Mouse (Mus musculus) limb, embryonic 15.5 days (tissue): ENCODE results near the gene Psg16. TPM values are rescaled to one million over a fixed set of nuclear protein-coding genes. Genes with fewer than 3 reads are reported as not detected.
A peak's percentile ranks its signal among the peaks of the same experiment; 100 is the strongest.

Source experiments
- ATAC-seq: fragments of 200-750 bp; cut with Nextera tagmentation; 2 replicates; pipeline ENCODE4 v1.8.0; 2017; ENCODE audit warnings: low read depth, moderate TSS enrichment; ENCODE audit not compliant: insufficient number of reproducible peaks, low FRiP score, low TSS enrichment
- H3K27ac ChIP-seq: fragments of 300-500 bp; sonication (generic); 2 replicates; pipeline ENCODE4 v1.5.1; 2015; ENCODE audit warnings: moderate library complexity, mild to moderate bottlenecking, inconsistent platforms
- H3K27me3 ChIP-seq: fragments of 300-500 bp; sonication (generic); 2 replicates; pipeline ENCODE4 v1.6.1; 2015; ENCODE audit warnings: inconsistent platforms
- H3K36me3 ChIP-seq: fragments of 300-500 bp; sonication (generic); 2 replicates; pipeline ENCODE4 v1.6.1; 2015; ENCODE audit warnings: inconsistent platforms
- H3K4me1 ChIP-seq: fragments of 300-500 bp; sonication (generic); 2 replicates; pipeline ENCODE4 v1.6.1; 2015; ENCODE audit warnings: inconsistent platforms
- H3K4me2 ChIP-seq: fragments of 300-500 bp; sonication (generic); 2 replicates; pipeline ENCODE4 v1.6.1; 2015; ENCODE audit warnings: mild to moderate bottlenecking, inconsistent platforms
- H3K4me3 ChIP-seq: fragments of 300-500 bp; sonication (generic); 2 replicates; pipeline ENCODE4 v1.5.1; 2015; ENCODE audit warnings: mild to moderate bottlenecking, inconsistent platforms
- H3K9ac ChIP-seq: fragments of 300-500 bp; sonication (generic); 2 replicates; pipeline ENCODE4 v1.6.1; 2015; ENCODE audit warnings: inconsistent platforms
- H3K9me3 ChIP-seq: fragments of 300-500 bp; sonication (generic); 2 replicates; pipeline ENCODE4 v1.6.1; 2016; ENCODE audit warnings: inconsistent platforms
- WGBS: fragments of 180-500 bp; shearing (Covaris S2); methylation state at CpG from one replicate; pipeline ENCODE4 v1.1.7; 2015; 5-methylcytosine and 5-hydroxymethylcytosine counted together
- polyA plus RNA-seq: library from polyadenylated mRNA; unstranded; fragments of >200 nt; fragmentation: Nextera tagmentation; extraction: Ambion mirVana; gene quantifications from 2 replicates; pipeline ENCODE4 v1.2.1, GENCODE M21; 2015

Psg16 gene
- polyA plus RNA-seq, 1 experiment from 2014 or later, result 0.20 TPM

- H3K27ac ChIP-seq, result no peak overlapping the region
- H3K4me3 ChIP-seq, result no peak overlapping the region
- H3K36me3 ChIP-seq, result peaks cover 90% of the 10 kb centered on the region
- 95% methylated on average over 7 of the region's 7 CpGs for WGBS
- no peaks in the 10 kb centered on the region for H3K9me3 ChIP-seq
- no peak overlapping the region for H3K9ac ChIP-seq
- no peaks in the 10 kb centered on the region for H3K27me3 ChIP-seq
- ATAC-seq, result no peak
- no peak overlapping the region for H3K4me2 ChIP-seq
- no peaks in the 10 kb centered on the region for H3K4me1 ChIP-seq
These were observed 34.5 kb upstream of the Psg16 start for GRCm38 (mm10) chr7:17039373-17039772.

GRCm38 (mm10) chr7:17045743-17046142 lies 28.1 kb upstream of the Psg16 start:
- Histone ChIP-seq H3K36me3 (peaks cover 75% of the 10 kb centered on the region), H3K9me3 (no peaks in the 10 kb centered on the region), H3K27ac (no peak overlapping the region), H3K9ac (no peak overlapping the region), H3K27me3 (no peaks in the 10 kb centered on the region), H3K4me1 (no peaks in the 10 kb centered on the region), H3K4me2 (no peak overlapping the region), H3K4me3 (no peak overlapping the region)
- 60% methylated on average over 1 of the region's 1 CpGs for WGBS
- ATAC-seq, result no peak

GRCm38 (mm10) chr7:17047041-17047682 lies 26.7 kb upstream of the Psg16 start:
- Histone ChIP-seq H3K9ac (no peak overlapping the region), H3K9me3 (no peaks in the 10 kb centered on the region), H3K4me2 (no peak overlapping the region), H3K36me3 (peaks cover 73% of the 10 kb centered on the region), H3K27me3 (no peaks in the 10 kb centered on the region), H3K27ac (no peak overlapping the region), H3K4me3 (no peak overlapping the region), H3K4me1 (0 out of 2 replicates have a peak, but pooled peaks cover 3% of the 10 kb centered on the region)
- no peak for ATAC-seq
- 87% methylated on average over 5 of the region's 5 CpGs for WGBS

- WGBS, result 85% methylated on average over 10 of the region's 10 CpGs
- H3K4me3 ChIP-seq, result no peak overlapping the region
- no peak overlapping the region for H3K9ac ChIP-seq
- H3K27me3 ChIP-seq, result no peaks in the 10 kb centered on the region
- peaks cover 66% of the 10 kb centered on the region for H3K36me3 ChIP-seq
- H3K4me2 ChIP-seq, result no peak overlapping the region
- no peak overlapping the region for H3K27ac ChIP-seq
- no peaks in the 10 kb centered on the region for H3K9me3 ChIP-seq
- no peak for ATAC-seq
- 0 out of 2 replicates have a peak, but pooled peaks cover 3% of the 10 kb centered on the region for H3K4me1 ChIP-seq
These were observed 25.2 kb upstream of the Psg16 start for GRCm38 (mm10) chr7:17048431-17049190.

GRCm38 (mm10) chr7:17050491-17050890 lies 23.3 kb upstream of the Psg16 start:
- WGBS, result 65% methylated on average over 11 of the region's 11 CpGs
- no peak for ATAC-seq
- Histone ChIP-seq H3K9ac (no peak overlapping the region), H3K27ac (no peak overlapping the region), H3K36me3 (peaks cover 67% of the 10 kb centered on the region), H3K4me2 (no peak overlapping the region), H3K27me3 (no peaks in the 10 kb centered on the region), H3K4me1 (peaks cover 6% of the 10 kb centered on the region), H3K9me3 (no peaks in the 10 kb centered on the region), H3K4me3 (no peak overlapping the region)

- no peaks in the 10 kb centered on the region for H3K9me3 ChIP-seq
- H3K27ac ChIP-seq, result no peak overlapping the region
- H3K27me3 ChIP-seq, result no peaks in the 10 kb centered on the region
- H3K9ac ChIP-seq, result no peak overlapping the region
- ATAC-seq, result no peak
- H3K4me1 ChIP-seq, result peaks cover 11% of the 10 kb centered on the region
- peaks cover 70% of the 10 kb centered on the region for H3K36me3 ChIP-seq
- H3K4me2 ChIP-seq, result no peak overlapping the region
- WGBS, result 10% methylated on average over 17 of the region's 17 CpGs
- H3K4me3 ChIP-seq, result no peak overlapping the region
These were observed 22.8 kb upstream of the Psg16 start for GRCm38 (mm10) chr7:17050933-17051594.

GRCm38 (mm10) chr7:17054325-17054989 lies 19.4 kb upstream of the Psg16 start:
- WGBS, result 87% methylated on average over 15 of the region's 16 CpGs
- Histone ChIP-seq H3K27ac (no peak overlapping the region), H3K4me1 (peaks cover 45% of the 10 kb centered on the region), H3K9me3 (no peaks in the 10 kb centered on the region), H3K4me2 (no peak overlapping the region), H3K36me3 (peaks cover 44% of the 10 kb centered on the region), H3K4me3 (no peak overlapping the region), H3K9ac (no peak overlapping the region), H3K27me3 (no peaks in the 10 kb centered on the region)
- ATAC-seq, result no peak

- Histone ChIP-seq H3K27ac (peak overlapping the region; percentile 95; the same call in 1 of the 2 replicates), H3K27me3 (no peaks in the 10 kb centered on the region), H3K4me1 (peaks cover 54% of the 10 kb centered on the region), H3K9me3 (no peaks in the 10 kb centered on the region), H3K4me3 (peak overlapping the region; percentile 48), H3K4me2 (peak overlapping the region; percentile 88), H3K36me3 (peaks cover 36% of the 10 kb centered on the region), H3K9ac (no peak overlapping the region)
- 89% methylated on average over 4 of the region's 4 CpGs for WGBS
- no peak for ATAC-seq
These were observed 18.4 kb upstream of the Psg16 start for GRCm38 (mm10) chr7:17055287-17055946.

- no peaks in the 10 kb centered on the region for H3K27me3 ChIP-seq
- H3K4me1 ChIP-seq, result peaks cover 62% of the 10 kb centered on the region
- no peaks in the 10 kb centered on the region for H3K9me3 ChIP-seq
- WGBS, result under 1% methylated on average over 41 of the region's 42 CpGs
- H3K4me3 ChIP-seq, result peak overlapping the region; percentile 48
- peak overlapping the region; percentile 40 for H3K9ac ChIP-seq
- peak overlapping the region; percentile 95 for H3K27ac ChIP-seq
- H3K36me3 ChIP-seq, result peaks cover 31% of the 10 kb centered on the region
- H3K4me2 ChIP-seq, result peak overlapping the region; percentile 88
- ATAC-seq, result peak; percentile 28; the same call in 1 of the 2 replicates
These were observed 17.7 kb upstream of the Psg16 start for GRCm38 (mm10) chr7:17056081-17056581.

GRCm38 (mm10) chr7:17056601-17057523 lies 17.0 kb upstream of the Psg16 start:
- Histone ChIP-seq H3K27me3 (no peaks in the 10 kb centered on the region), H3K4me3 (peak overlapping the region; percentile 48), H3K4me2 (peak overlapping the region; percentile 88), H3K9ac (peak overlapping the region; percentile 40), H3K36me3 (peaks cover 27% of the 10 kb centered on the region), H3K4me1 (peaks cover 65% of the 10 kb centered on the region), H3K27ac (peak overlapping the region; percentile 95), H3K9me3 (no peaks in the 10 kb centered on the region)
- WGBS, result 22% methylated on average over 14 of the region's 14 CpGs
- ATAC-seq, result no peak
